Mouse (Mus musculus): ENCODE data around the gene Sema6c.
A peak's percentile ranks its signal among the peaks of the same experiment; 100 is the strongest.
"Not testable (repeated sequence)": the region's sequence is repeated elsewhere in the genome, so short reads cannot be mapped to it uniquely, and the experiment has no call there.

The Sema6c gene

DNA sequence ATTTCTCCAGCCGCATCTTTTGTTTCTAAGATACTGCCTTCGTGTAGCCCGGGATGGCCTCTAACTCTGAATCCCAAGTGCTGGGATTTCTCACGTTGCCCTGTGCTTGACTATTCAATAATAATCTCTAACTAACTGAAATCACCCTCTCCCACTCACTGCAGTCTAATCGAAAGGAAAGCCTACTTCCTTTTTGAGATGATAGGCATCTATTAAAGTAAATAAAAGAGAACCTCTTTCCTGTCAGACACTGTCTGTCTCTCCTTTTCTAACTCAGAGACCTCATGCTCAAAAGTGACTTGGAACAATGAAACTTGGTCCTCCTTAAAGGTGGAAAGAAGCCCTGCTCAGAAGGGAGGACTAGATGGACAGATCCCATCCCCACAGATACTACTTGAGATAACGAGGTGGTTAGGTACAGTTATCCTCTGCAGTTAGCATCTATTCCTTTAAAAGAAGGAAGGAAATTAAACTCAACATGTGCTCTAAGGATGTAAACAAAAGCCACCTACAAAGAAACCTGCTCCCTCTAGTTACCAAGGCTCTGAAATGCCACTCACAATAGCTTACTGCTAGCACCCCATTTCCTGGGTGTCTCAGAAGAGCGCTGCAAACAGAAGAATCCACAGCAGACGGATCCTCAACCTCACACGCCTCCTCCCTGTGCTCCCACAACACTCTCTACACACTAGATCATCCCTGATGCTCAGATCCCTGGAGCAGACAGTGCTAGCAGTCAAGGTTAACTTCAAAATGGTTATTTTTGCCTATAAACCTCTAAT lies 24.7 kb downstream of the Sema6c start:
- peak; percentile 49 for DNase-seq (ENCODE audit: low read depth, low spot score)

DNA sequence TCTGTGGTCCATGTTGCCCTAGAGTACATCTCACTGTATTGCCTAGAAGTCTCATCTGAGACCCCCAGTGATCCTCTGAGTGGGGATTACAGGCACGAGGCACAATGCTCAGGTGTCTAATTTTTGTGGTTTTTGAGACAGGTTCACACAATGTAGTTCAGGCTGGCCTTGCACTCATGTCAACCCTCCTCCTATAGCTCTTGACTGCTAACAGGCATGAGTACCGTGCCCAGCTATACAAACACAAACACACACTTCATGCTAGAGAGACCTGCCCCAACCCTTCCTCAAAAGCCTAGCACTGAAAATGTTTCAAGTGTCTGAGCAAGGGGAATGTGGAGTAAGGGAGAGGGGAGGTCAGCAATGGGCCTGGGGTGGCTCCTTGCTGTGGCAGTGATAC lies 25.8 kb downstream of the Sema6c start:
- no peak for DNase-seq (ENCODE audit: low read depth, low spot score)

DNA sequence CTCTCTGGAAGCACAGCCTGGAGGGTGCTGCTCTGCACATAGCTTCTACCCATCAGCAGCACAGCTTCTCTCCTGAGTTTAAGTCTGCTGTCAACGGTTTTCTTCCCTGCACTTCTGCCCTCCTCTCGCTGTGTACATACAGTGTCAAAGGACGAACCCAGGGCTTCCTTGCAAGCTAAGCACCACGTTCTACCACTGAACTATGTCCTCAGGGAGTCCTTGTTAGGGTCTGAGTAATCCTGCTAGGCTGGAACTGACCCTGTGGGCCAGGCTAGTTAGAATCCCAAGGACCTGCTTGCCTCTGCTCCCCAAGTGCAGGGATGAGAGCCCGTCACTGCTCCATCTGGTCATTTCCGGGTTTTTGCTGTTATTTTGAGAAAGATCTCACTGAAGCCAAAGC lies 26.6 kb downstream of the Sema6c start:
- DNase-seq (ENCODE audit: low read depth, low spot score), result no peak

DNA sequence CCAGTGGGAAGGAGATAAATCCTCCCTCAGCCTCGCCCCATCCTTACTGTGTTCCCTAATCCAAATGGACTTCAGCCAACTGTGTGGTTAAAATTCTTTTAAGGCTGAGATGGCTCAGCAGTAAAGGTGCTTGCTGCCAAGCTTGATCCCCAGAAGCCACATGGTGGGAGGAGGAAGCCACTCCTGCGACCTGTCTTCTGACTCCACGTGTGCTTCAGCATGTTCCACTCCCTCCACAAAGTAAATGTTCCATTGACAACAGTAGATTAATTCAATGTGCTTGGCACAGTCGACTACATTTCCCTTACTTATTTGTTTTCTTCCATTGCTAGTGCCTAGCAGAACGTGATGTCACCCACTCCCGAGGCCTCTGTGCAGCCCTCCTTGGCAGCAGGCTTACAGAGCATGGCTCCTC lies 34.5 kb downstream of the Sema6c start:
- no peak for DNase-seq (ENCODE audit: low read depth, low spot score)

DNA sequence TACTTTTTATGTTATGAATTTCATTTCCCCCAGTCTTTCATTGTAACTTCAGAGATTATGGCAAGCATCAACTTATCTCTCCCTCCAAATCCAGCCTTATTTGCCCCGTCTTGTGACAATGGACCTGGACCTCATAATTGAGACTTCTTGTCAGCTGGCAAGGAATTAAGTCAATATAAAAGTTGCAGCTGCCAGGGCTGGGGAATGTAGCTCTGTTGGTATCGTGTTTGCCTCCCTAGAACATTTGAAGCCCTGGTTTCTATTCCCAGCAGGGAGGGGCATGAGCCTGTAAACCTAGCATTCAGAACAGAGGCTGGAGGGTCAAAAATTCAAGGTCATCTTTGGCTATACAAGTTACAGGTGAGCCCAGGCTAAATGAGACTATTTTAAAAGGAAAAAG lies 35.5 kb downstream of the Sema6c start:
- DNase-seq (ENCODE audit: low read depth, low spot score), result no peak

DNA sequence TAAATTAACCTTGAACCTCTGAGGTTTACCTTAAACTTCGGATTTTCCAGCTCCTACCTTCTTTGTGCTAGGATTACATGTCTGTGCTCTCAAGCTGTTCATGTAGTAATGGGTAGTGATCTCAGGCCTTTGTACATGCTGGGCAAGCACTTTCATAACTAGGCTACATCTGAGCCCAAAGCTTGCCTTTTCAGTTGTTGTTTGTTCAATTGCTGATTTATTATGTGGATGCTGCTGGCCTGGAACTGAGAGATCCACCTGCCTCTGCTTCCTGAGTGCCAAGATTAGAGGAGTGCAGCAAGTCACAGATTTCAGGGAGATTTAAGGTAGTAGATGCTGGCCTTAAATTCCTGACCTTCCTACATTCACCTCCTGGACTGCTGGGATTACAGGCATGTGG lies 38.8 kb downstream of the Sema6c start:
- no peak for DNase-seq (ENCODE audit: low read depth, low spot score)

DNA sequence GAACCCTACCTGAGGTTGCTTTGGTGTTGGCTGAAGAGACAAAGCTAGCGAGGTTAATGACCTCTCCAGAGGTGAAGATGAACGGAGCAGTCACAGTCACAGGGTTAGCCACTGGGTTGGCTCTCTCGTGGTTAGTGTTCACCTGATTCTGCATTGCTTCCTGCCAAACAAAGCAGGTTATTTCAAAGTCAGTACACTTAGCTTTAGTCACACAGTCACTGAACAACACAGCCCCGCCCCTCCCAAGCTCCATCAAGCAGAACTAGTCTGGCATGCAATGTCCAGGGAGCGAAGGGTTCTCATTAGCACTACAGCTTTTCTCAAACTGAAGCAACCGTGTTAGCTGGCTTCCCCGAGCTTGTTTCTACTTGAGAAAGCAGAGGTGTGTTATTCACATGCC lies 39.9 kb downstream of the Sema6c start:
- DNase-seq (ENCODE audit: low read depth, low spot score), result no peak

DNA sequence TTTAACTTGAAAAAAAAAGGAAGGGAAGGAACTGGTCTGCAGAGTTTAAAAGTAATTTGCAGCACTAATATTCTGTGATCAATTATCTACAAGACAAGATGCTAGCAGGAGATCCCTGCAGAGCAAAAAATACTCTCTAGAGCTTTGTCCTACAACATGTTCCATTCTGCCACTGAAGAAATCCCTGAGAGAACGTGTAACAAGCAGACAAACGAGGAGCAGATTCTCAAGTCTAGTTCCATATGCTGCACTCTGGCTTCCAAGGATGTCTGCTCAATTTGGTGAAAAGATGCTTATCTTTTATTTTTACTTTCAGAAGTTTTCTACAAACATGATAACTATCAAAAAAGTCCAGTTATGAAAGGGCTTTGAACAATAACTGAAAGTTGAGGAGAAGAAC lies 40.3 kb downstream of the Sema6c start:
- no peak for DNase-seq (ENCODE audit: low read depth, low spot score)

DNA sequence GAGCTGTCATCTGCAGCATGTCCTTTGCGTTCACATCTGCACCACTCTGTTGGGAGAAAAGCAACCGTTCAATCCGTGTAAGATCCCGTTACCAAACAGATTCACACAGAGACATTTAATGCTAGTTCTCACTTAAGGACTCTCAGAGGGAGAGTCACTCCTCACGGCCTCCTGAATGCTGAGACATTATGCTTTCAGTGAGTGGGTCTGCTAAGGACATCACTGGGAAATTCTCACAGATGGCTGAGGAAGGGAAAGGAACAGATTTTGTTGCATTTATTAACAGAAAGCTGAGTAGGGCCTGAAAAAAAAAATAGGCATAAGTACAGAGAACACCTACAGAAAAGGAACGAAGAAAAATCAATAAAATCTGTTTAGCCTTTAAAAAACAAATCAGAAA lies 43.6 kb downstream of the Sema6c start:
- no peak for DNase-seq (ENCODE audit: low read depth, low spot score)

DNA sequence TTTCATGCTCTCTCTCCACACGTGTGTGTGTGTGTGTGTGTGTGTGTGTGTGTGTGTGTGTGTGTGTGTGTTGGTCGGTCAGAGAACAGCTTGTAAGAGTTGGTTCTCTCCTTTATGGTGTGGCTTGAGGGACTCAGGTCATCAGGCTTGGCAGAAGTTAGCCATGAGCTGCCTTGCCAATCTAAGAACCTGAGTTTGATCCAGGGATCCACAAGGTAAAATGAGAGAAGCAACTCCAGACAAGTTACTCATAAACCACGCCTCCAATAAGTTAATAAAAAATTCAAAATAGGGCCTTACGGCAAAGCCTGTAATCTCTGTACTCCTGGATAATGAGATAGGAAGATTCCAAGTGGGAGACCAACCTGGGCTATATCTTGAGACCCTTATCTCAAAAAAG lies 48.0 kb downstream of the Sema6c start:
- no peak for DNase-seq (ENCODE audit: low read depth, low spot score)

DNA sequence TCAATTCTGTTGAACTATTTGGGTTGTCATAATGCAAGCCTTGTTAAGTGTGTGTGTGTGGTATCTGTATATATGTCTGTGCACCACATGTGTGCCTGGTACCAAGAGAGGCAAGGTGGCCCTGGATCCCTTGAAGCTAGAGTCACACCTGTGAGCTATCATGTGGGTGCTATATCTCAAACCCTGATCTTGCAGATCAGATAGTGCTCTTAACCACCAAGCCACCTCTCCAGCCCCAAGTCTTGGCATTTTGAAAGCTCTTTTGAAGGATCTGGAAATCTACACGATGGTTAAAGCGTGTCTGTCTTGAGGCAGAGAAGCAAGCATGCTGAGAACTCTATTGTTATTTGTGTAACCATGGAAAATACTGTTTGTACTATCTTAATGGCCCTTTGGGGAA lies 50.3 kb downstream of the Sema6c start:
- peak; percentile 24 for DNase-seq (ENCODE audit: low read depth, low spot score)

- not testable (repeated sequence) for DNase-seq (ENCODE audit: low read depth, low spot score)
Observed at GRCm38 (mm10) chr3:95212889-95213608, 52.8 kb downstream of the Sema6c start.

- DNase-seq (ENCODE audit: low read depth, low spot score), result no peak
Observed at GRCm38 (mm10) chr3:95213609-95213975, 53.3 kb downstream of the Sema6c start.

- no peak for DNase-seq (ENCODE audit: low read depth, low spot score)
Observed at GRCm38 (mm10) chr3:95216655-95217254, 56.5 kb downstream of the Sema6c start.

DNA sequence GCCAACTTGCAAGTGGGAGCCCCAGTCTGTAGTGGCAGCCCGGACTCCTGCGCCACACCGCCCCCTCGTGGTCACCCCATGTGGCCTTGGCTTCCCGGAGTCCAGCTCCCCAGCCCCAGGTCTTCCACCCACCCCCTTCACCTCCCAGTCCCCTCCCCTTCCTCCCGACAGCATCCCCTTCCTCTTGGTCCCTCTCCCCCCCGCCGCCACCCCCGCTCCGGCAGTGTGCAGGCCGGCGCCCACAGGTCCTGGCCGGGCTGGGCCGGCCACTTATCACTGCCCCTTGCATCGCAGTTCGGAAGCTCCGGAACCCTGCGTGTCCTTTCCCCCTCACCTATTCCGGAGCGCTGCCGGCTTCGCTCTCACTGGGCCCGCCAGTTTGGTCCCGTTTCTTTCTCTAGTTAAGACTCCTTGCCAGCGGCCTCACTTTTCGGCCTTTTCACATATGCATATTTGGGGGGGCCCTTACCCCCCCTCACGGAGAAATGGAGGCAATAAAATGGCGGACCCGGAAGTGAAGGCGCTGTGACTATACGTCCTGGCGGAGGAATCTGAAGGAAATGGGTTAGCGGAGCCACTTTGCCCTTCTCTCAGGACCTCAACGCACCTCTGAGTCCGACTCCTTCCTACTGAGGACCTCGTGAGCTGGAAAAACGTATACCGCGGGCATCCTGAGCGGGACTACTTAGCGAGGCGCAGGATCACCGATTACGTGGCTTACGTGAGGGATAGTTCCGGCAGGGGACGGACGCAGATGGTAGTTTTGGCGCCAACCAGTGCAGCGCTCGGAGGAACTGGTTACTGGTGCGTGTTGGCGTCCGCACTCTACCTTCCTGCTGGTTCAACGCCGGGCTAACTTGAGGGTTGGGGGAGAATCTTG lies 57.2 kb downstream of the Sema6c start, which contains the start of gene Gabpb2:
TSS of gene Gabpb2 (minus strand) at position 662 of the 880 bp plus-strand sequence.
- peak; percentile 94 for DNase-seq (ENCODE audit: low read depth, low spot score)

- DNase-seq (ENCODE audit: low read depth, low spot score), result no peak
Observed at GRCm38 (mm10) chr3:95218466-95219137, 58.3 kb downstream of the Sema6c start.

DNA sequence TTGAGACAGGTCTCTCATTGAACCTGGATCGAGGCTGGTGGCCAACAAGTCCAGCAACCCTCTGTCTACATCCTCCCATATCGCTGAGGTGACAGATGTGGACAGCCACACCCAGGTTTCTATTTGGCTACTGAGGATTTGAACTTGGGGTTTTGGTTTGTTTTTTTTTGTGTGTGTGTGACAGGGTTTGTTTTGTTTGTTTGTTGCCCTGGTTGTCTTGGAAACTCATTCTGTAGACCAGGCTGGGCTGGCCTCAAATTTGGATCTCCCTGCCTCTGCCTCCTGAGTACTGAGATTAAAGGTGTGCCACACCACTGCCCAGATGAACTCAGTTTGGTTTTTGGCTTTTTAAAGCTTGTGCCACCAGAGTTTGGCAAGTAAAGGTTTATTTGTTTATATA lies 62.8 kb downstream of the Sema6c start:
- DNase-seq (ENCODE audit: low read depth, low spot score), result peak; percentile 32

Data from CD4-positive, CD25-positive, alpha-beta regulatory T cell, adult 2 months (primary cell).